12 mouse cellular contexts compared by ENCODE assay signal in genomic region chr5:34576286-34576685, GRCm38 (mm10).
"Had no signal": no experiment of that assay in that cellular context is flagged by ENCODE, and none has a peak within 500 bp of the region (broad histone marks: within the 10 kb centered on the region; RNA-seq: fewer than 3 reads in every experiment).

No protein-coding gene starts in this region.

- H3K36me3 ChIP-seq: midbrain, embryonic 12.5 days; neural tube, embryonic 15.5 days had no signal

- H3K9me3 ChIP-seq: limb, embryonic 12.5 days; lung, embryonic 15.5 days; midbrain, embryonic 12.5 days; neural tube, embryonic 15.5 days had no signal

- H3K27ac ChIP-seq: limb, embryonic 12.5 days; lung, embryonic 15.5 days; macrophage; midbrain, embryonic 12.5 days; neural tube, embryonic 15.5 days had no signal

- H3K4me3 ChIP-seq: limb, embryonic 12.5 days; midbrain, embryonic 12.5 days; myocyte had no signal

- H3K9ac ChIP-seq: limb, embryonic 12.5 days; lung, embryonic 15.5 days; midbrain, embryonic 12.5 days; neural tube, embryonic 15.5 days had no signal

- H3K27me3 ChIP-seq: limb, embryonic 12.5 days; lung, embryonic 15.5 days; midbrain, embryonic 12.5 days; neural tube, embryonic 15.5 days had no signal

- DNase-seq: kidney, postnatal 4 days; lung, postnatal 14 days; right cerebral cortex, adult 18-20 months; right cerebral cortex, postnatal 25 days; thymus, postnatal 36 days had no signal

- ATAC-seq: intestine, postnatal 0 days had no signal
